Comparison of ENCODE assay signal across 17 mouse cellular contexts in the genomic region with DNA sequence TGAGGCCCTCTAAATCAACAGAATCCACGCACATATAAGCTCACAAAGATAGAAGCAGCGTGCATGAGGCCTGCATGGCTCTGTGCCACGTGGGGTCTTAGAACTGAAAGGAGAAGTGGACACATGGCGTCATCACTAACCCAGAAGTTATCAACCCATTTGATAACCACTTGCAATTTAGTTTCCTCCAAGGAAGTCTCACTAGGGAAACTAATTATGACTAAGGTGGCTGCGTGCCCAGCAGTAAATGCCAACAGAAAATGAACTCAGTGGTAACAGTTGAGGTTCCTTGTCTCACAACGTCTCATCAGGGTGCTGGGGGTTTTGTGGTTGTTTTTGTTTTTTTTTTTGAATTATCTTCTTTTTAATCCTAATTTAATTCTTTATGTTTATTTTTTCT.
A peak's percentile ranks its signal among the peaks of the same experiment; 100 is the strongest.
DNase-seq lines count a peak whose midpoint lies in the region; ATAC-seq and TF ChIP-seq lines count a peak whose summit lies in the region.
"Had no signal": no experiment of that assay in that cellular context is flagged by ENCODE, and none has a peak within 500 bp of the region (broad histone marks: within the 10 kb centered on the region; RNA-seq: fewer than 3 reads in every experiment).

No protein-coding gene starts in this region.

- no peak for TF ChIP-seq CTCF in liver, adult 2 months (IDR thresholded peaks at IDR 0.05; ENCODE audit: low read depth, low read length)

- H3K36me3 ChIP-seq in liver, adult 2 months (ENCODE audit: control insufficient read depth, insufficient read depth, low read length): no peaks in the 10 kb centered on the region
- no peaks in the 10 kb centered on the region for H3K36me3 ChIP-seq in liver, embryonic 12.5 days
- no peaks in the 10 kb centered on the region for H3K36me3 ChIP-seq in hindbrain, embryonic 12.5 days
- H3K36me3 ChIP-seq: embryonic facial prominence, embryonic 12.5 days; limb, embryonic 10.5 days; neural tube, embryonic 12.5 days had no signal

- no peak overlapping the region for H3K4me3 ChIP-seq in liver, adult 2 months (ENCODE audit: insufficient read depth, low read depth, low read length)
- H3K4me3 ChIP-seq in liver, embryonic 12.5 days: no peak overlapping the region
- no peak overlapping the region for H3K4me3 ChIP-seq in hindbrain, embryonic 12.5 days
- H3K4me3 ChIP-seq: embryonic facial prominence, embryonic 12.5 days; limb, embryonic 10.5 days; neural tube, embryonic 12.5 days had no signal

- no peaks in the 10 kb centered on the region for H3K79me2 ChIP-seq in liver, adult 2 months (ENCODE audit: control insufficient read depth, insufficient read depth, low read length)

- peaks cover 2% of the 10 kb centered on the region; the same call in 1 of the 2 replicates for H3K4me1 ChIP-seq in liver, adult 2 months (ENCODE audit: control insufficient read depth, insufficient read depth, low read length)
- H3K4me1 ChIP-seq in liver, embryonic 12.5 days: no peaks in the 10 kb centered on the region
- H3K4me1 ChIP-seq in hindbrain, embryonic 12.5 days: no peaks in the 10 kb centered on the region
- H3K4me1 ChIP-seq: embryonic facial prominence, embryonic 12.5 days; limb, embryonic 10.5 days; neural tube, embryonic 12.5 days had no signal

- no peak overlapping the region for H3K4me2 ChIP-seq in liver, embryonic 12.5 days
- no peak overlapping the region for H3K4me2 ChIP-seq in hindbrain, embryonic 12.5 days (replicated peaks)
- H3K4me2 ChIP-seq: embryonic facial prominence, embryonic 12.5 days; neural tube, embryonic 12.5 days had no signal

- 66% methylated on average over 6 of the region's 6 CpGs for WGBS in liver, adult 2 months
- 33% methylated on average over 6 of the region's 6 CpGs for WGBS in liver, embryonic 12.5 days (ENCODE audit: insufficient replicate concordance)
- WGBS in hindbrain, embryonic 12.5 days: 90% methylated on average over 6 of the region's 6 CpGs

- TF ChIP-seq POLR2A in liver, adult 2 months (IDR thresholded peaks at IDR 0.05; ENCODE audit: extremely low read depth, insufficient read depth, low read length): no peak

- DNase-seq in cerebellum, adult 9-11 months: peak; percentile 8
- no peak for DNase-seq in cerebellum, adult 11 months
- DNase-seq in liver, adult 2 months (ENCODE audit: extremely low read depth, low read depth, low spot score): peak; percentile 34
- DNase-seq in testis, postnatal 10 days (ENCODE audit: low spot score): peak; percentile 53
- no peak for DNase-seq in frontal cortex, postnatal 14 days (ENCODE audit: low spot score in 2 of 2)
- DNase-seq: kidney, adult 8-10 months; layer of hippocampus, postnatal 36 days; lung, postnatal 14 days; right cerebral cortex, postnatal 25 days; thymus, adult 2 months had no signal

- no peak overlapping the region for H3K27ac ChIP-seq in liver, adult 2 months (replicated peaks; ENCODE audit: insufficient read depth, low read depth, low read length)
- no peak overlapping the region for H3K27ac ChIP-seq in liver, embryonic 12.5 days
- H3K27ac ChIP-seq in hindbrain, embryonic 12.5 days: no peak overlapping the region
- H3K27ac ChIP-seq: embryonic facial prominence, embryonic 12.5 days; limb, embryonic 10.5 days; liver, embryonic 14.5 days; neural tube, embryonic 12.5 days had no signal

- H3K27me3 ChIP-seq in liver, adult 2 months (ENCODE audit: control insufficient read depth, insufficient read depth, low read length): no peaks in the 10 kb centered on the region
- no peaks in the 10 kb centered on the region for H3K27me3 ChIP-seq in liver, embryonic 12.5 days (replicated peaks)
- no peaks in the 10 kb centered on the region for H3K27me3 ChIP-seq in hindbrain, embryonic 12.5 days
- H3K27me3 ChIP-seq: embryonic facial prominence, embryonic 12.5 days; neural tube, embryonic 12.5 days had no signal

- no peak overlapping the region for H3K9ac ChIP-seq in liver, adult 2 months (ENCODE audit: low read depth, low read length)
- no peak overlapping the region for H3K9ac ChIP-seq in liver, embryonic 12.5 days
- no peak overlapping the region for H3K9ac ChIP-seq in hindbrain, embryonic 12.5 days
- H3K9ac ChIP-seq: embryonic facial prominence, embryonic 12.5 days; liver, embryonic 14.5 days; neural tube, embryonic 12.5 days had no signal

- no peaks in the 10 kb centered on the region for H3K9me3 ChIP-seq in liver, embryonic 12.5 days (replicated peaks)
- H3K9me3 ChIP-seq in hindbrain, embryonic 12.5 days (replicated peaks): no peaks in the 10 kb centered on the region
- H3K9me3 ChIP-seq: embryonic facial prominence, embryonic 12.5 days; limb, embryonic 10.5 days; neural tube, embryonic 12.5 days had no signal

- ATAC-seq in liver, embryonic 12.5 days: no peak
- ATAC-seq in granulocyte monocyte progenitor cell, adult 5-6 weeks (replicated peaks; ENCODE audit: poor library complexity, severe bottlenecking): peak; percentile 98
- ATAC-seq in hindbrain, embryonic 12.5 days (ENCODE audit: low FRiP score): no peak

Comparison
In these comparisons a context has a peak if more than half of its experiments do, and no peak if none do; other contexts are left out.
1. DNase-seq: peak in cerebellum, adult 9-11 months (single experiment), liver, adult 2 months (single experiment) and testis, postnatal 10 days (single experiment); none in cerebellum, adult 11 months (single experiment) and frontal cortex, postnatal 14 days (0 of 2).